Mouse (Mus musculus) midbrain, embryonic 13.5 days (tissue): ENCODE results near the gene Heatr6. TPM values are rescaled to one million over a fixed set of nuclear protein-coding genes. Genes with fewer than 3 reads are reported as not detected.
A peak's percentile ranks its signal among the peaks of the same experiment; 100 is the strongest.

Experiments used
- ATAC-seq: fragments of 200-750 bp; cut with Nextera tagmentation; 2 replicates; pipeline ENCODE4 v1.8.0; 2017; ENCODE audit warnings: mild to moderate bottlenecking, moderate TSS enrichment, moderate library complexity
- H3K27ac ChIP-seq: fragments of 300-500 bp; sonication (generic); 2 replicates; pipeline ENCODE4 v1.5.1; 2015; ENCODE audit warnings: inconsistent platforms, mild to moderate bottlenecking, moderate library complexity
- H3K27me3 ChIP-seq: fragments of 300-500 bp; sonication (generic); 2 replicates; pipeline ENCODE4 v1.6.1; 2015; ENCODE audit warnings: mild to moderate bottlenecking, inconsistent platforms
- H3K36me3 ChIP-seq: fragments of 300-500 bp; sonication (generic); 2 replicates; pipeline ENCODE4 v1.6.1; 2015; ENCODE audit warnings: mild to moderate bottlenecking, inconsistent platforms
- H3K4me1 ChIP-seq: fragments of 300-500 bp; sonication (generic); replicated peaks from 2 replicates; pipeline ENCODE4 v1.6.1; 2015; ENCODE audit warnings: inconsistent platforms
- H3K4me2 ChIP-seq: fragments of 300-500 bp; sonication (generic); replicated peaks from 2 replicates; pipeline ENCODE4 v1.6.1; 2015; ENCODE audit warnings: moderate library complexity, mild to moderate bottlenecking, inconsistent platforms
- H3K4me3 ChIP-seq: fragments of 300-500 bp; sonication (generic); replicated peaks from 2 replicates; pipeline ENCODE4 v1.5.1; 2015; ENCODE audit warnings: mild to moderate bottlenecking, inconsistent platforms
- H3K9ac ChIP-seq: fragments of 300-500 bp; sonication (generic); replicated peaks from 2 replicates; pipeline ENCODE4 v1.6.1; 2015; ENCODE audit warnings: mild to moderate bottlenecking, inconsistent platforms
- H3K9me3 ChIP-seq: fragments of 300-500 bp; sonication (generic); 2 replicates; pipeline ENCODE4 v1.6.1; 2016; ENCODE audit warnings: mild to moderate bottlenecking, inconsistent platforms
- WGBS: fragments of 180-500 bp; shearing (Covaris S2); methylation state at CpG from one replicate; pipeline ENCODE4 v1.1.7; 2015; 5-methylcytosine and 5-hydroxymethylcytosine counted together
- polyA plus RNA-seq: library from polyadenylated mRNA; unstranded; fragments of >200 nt; fragmentation: Nextera tagmentation; extraction: Ambion mirVana; gene quantifications from 2 replicates; pipeline ENCODE4 v1.2.1, GENCODE M21; 2015

Heatr6 gene
- polyA plus RNA-seq, 1 experiment from 2014 or later, result 44.5 TPM

- no peak overlapping the region for H3K4me3 ChIP-seq
- no peak for ATAC-seq
- 75% methylated on average over 13 of the region's 13 CpGs for WGBS
- H3K27me3 ChIP-seq, result no peaks in the 10 kb centered on the region
- H3K4me1 ChIP-seq, result no peaks in the 10 kb centered on the region
- peaks cover 6% of the 10 kb centered on the region for H3K36me3 ChIP-seq
- H3K9me3 ChIP-seq, result no peaks in the 10 kb centered on the region
- H3K4me2 ChIP-seq, result no peak overlapping the region
- no peak overlapping the region for H3K9ac ChIP-seq
- no peak overlapping the region for H3K27ac ChIP-seq
Measured at GRCm38 (mm10) chr11:83789259-83789658, 35.8 kb downstream of the Heatr6 start.

GRCm38 (mm10) chr11:83791133-83791532, 37.6 kb downstream of the Heatr6 start:
- ATAC-seq, result no peak
- Histone ChIP-seq H3K27ac (no peak overlapping the region), H3K4me3 (no peak overlapping the region), H3K9ac (no peak overlapping the region), H3K36me3 (peaks cover 5% of the 10 kb centered on the region), H3K9me3 (no peaks in the 10 kb centered on the region), H3K4me2 (no peak overlapping the region), H3K4me1 (no peaks in the 10 kb centered on the region), H3K27me3 (no peaks in the 10 kb centered on the region)
- 73% methylated on average over 4 of the region's 4 CpGs for WGBS

- Histone ChIP-seq H3K9ac (no peak overlapping the region), H3K4me1 (no peaks in the 10 kb centered on the region), H3K27me3 (no peaks in the 10 kb centered on the region), H3K27ac (no peak overlapping the region), H3K4me3 (no peak overlapping the region), H3K9me3 (no peaks in the 10 kb centered on the region), H3K4me2 (no peak overlapping the region), H3K36me3 (peaks cover 2% of the 10 kb centered on the region)
- ATAC-seq, result no peak
- WGBS, result 85% methylated on average over 12 of the region's 12 CpGs
Measured at GRCm38 (mm10) chr11:83792316-83792914, 38.9 kb downstream of the Heatr6 start.

- Histone ChIP-seq H3K27me3 (no peaks in the 10 kb centered on the region), H3K27ac (no peak overlapping the region), H3K9ac (no peak overlapping the region), H3K36me3 (no peaks in the 10 kb centered on the region), H3K4me1 (no peaks in the 10 kb centered on the region), H3K4me3 (no peak overlapping the region), H3K9me3 (no peaks in the 10 kb centered on the region), H3K4me2 (no peak overlapping the region)
- 84% methylated on average over 14 of the region's 14 CpGs for WGBS
- ATAC-seq, result no peak
Measured at GRCm38 (mm10) chr11:83793264-83793663, 39.8 kb downstream of the Heatr6 start.

GRCm38 (mm10) chr11:83796112-83796511, 42.6 kb downstream of the Heatr6 start:
- Histone ChIP-seq H3K9me3 (no peaks in the 10 kb centered on the region), H3K27me3 (no peaks in the 10 kb centered on the region), H3K4me3 (no peak overlapping the region), H3K36me3 (no peaks in the 10 kb centered on the region), H3K4me2 (no peak overlapping the region), H3K9ac (no peak overlapping the region), H3K27ac (no peak overlapping the region), H3K4me1 (no peaks in the 10 kb centered on the region)
- 0 out of 2 replicates have a peak, but pooled peaks have one; percentile 56 for ATAC-seq
- WGBS, result 77% methylated on average over 6 of the region's 6 CpGs

GRCm38 (mm10) chr11:83796980-83797608, 43.6 kb downstream of the Heatr6 start:
- ATAC-seq, result no peak
- Histone ChIP-seq H3K36me3 (no peaks in the 10 kb centered on the region), H3K4me2 (no peak overlapping the region), H3K4me1 (no peaks in the 10 kb centered on the region), H3K27ac (no peak overlapping the region), H3K9me3 (no peaks in the 10 kb centered on the region), H3K27me3 (no peaks in the 10 kb centered on the region), H3K9ac (no peak overlapping the region), H3K4me3 (no peak overlapping the region)
- 83% methylated on average over 10 of the region's 10 CpGs for WGBS

- Histone ChIP-seq H3K27ac (no peak overlapping the region), H3K4me3 (no peak overlapping the region), H3K9me3 (no peaks in the 10 kb centered on the region), H3K4me1 (no peaks in the 10 kb centered on the region), H3K27me3 (no peaks in the 10 kb centered on the region), H3K36me3 (no peaks in the 10 kb centered on the region), H3K9ac (no peak overlapping the region), H3K4me2 (no peak overlapping the region)
- 77% methylated on average over 12 of the region's 12 CpGs for WGBS
- ATAC-seq, result no peak
Measured at GRCm38 (mm10) chr11:83799871-83800430, 46.5 kb downstream of the Heatr6 start.

GRCm38 (mm10) chr11:83802166-83802565, 48.7 kb downstream of the Heatr6 start:
- no peak for ATAC-seq
- Histone ChIP-seq H3K4me3 (no peak overlapping the region), H3K9ac (no peak overlapping the region), H3K27ac (no peak overlapping the region), H3K4me2 (no peak overlapping the region), H3K27me3 (no peaks in the 10 kb centered on the region), H3K4me1 (no peaks in the 10 kb centered on the region), H3K36me3 (no peaks in the 10 kb centered on the region), H3K9me3 (no peaks in the 10 kb centered on the region)
- 69% methylated on average over 8 of the region's 8 CpGs for WGBS

GRCm38 (mm10) chr11:83802581-83802980, 49.1 kb downstream of the Heatr6 start:
- WGBS, result 90% methylated on average over 4 of the region's 4 CpGs
- Histone ChIP-seq H3K4me3 (no peak overlapping the region), H3K27me3 (no peaks in the 10 kb centered on the region), H3K4me1 (no peaks in the 10 kb centered on the region), H3K9me3 (no peaks in the 10 kb centered on the region), H3K36me3 (no peaks in the 10 kb centered on the region), H3K9ac (no peak overlapping the region), H3K27ac (no peak overlapping the region), H3K4me2 (no peak overlapping the region)
- no peak for ATAC-seq

- Histone ChIP-seq H3K9ac (no peak overlapping the region), H3K9me3 (no peaks in the 10 kb centered on the region), H3K27ac (no peak overlapping the region), H3K36me3 (no peaks in the 10 kb centered on the region), H3K27me3 (no peaks in the 10 kb centered on the region), H3K4me2 (no peak overlapping the region), H3K4me3 (no peak overlapping the region), H3K4me1 (no peaks in the 10 kb centered on the region)
- WGBS, result 54% methylated on average over 8 of the region's 8 CpGs
- no peak for ATAC-seq
Measured at GRCm38 (mm10) chr11:83810441-83810840, 56.9 kb downstream of the Heatr6 start.

- ATAC-seq, result no peak
- H3K4me2 ChIP-seq, result no peak overlapping the region
- H3K27me3 ChIP-seq, result no peaks in the 10 kb centered on the region
- H3K36me3 ChIP-seq, result no peaks in the 10 kb centered on the region
- no peaks in the 10 kb centered on the region for H3K9me3 ChIP-seq
- 87% methylated on average over 5 of the region's 5 CpGs for WGBS
- no peak overlapping the region for H3K4me3 ChIP-seq
- no peaks in the 10 kb centered on the region for H3K4me1 ChIP-seq
- H3K27ac ChIP-seq, result no peak overlapping the region
- no peak overlapping the region for H3K9ac ChIP-seq
Measured at GRCm38 (mm10) chr11:83815191-83815590, 61.7 kb downstream of the Heatr6 start.

GRCm38 (mm10) chr11:83815628-83816027, 62.1 kb downstream of the Heatr6 start:
- Histone ChIP-seq H3K27me3 (no peaks in the 10 kb centered on the region), H3K27ac (no peak overlapping the region), H3K36me3 (no peaks in the 10 kb centered on the region), H3K9me3 (no peaks in the 10 kb centered on the region), H3K4me2 (no peak overlapping the region), H3K4me3 (no peak overlapping the region), H3K9ac (no peak overlapping the region), H3K4me1 (no peaks in the 10 kb centered on the region)
- no peak for ATAC-seq
- WGBS, result 11% methylated on average over 9 of the region's 9 CpGs
